Mouse (Mus musculus): ENCODE results near the gene Eml6. TPM values are rescaled to one million over a fixed set of nuclear protein-coding genes. Genes with fewer than 3 reads are reported as not detected.

The Eml6 gene
- polyA plus RNA-seq, 1 experiment from 2014 or later: 0.25 TPM

- WGBS: 88% methylated on average over 7 of the region's 7 CpGs
- H3K9ac ChIP-seq: no peak overlapping the region
Observed at GRCm38 (mm10) chr11:29714114-29714513, 311.7 kb downstream of the Eml6 start.

GRCm38 (mm10) chr11:29709512-29709911, 316.3 kb downstream of the Eml6 start:
- peak; percentile 22 for DNase-seq

More at GRCm38 (mm10) chr11:29714114-29714513, 311.7 kb downstream of the Eml6 start:
- no peak for TF ChIP-seq CTCF (IDR thresholded peaks at IDR 0.05; ENCODE audit: low read depth)
- no peak overlapping the region for H3K27ac ChIP-seq (ENCODE audit: low read depth)
- H3K4me2 ChIP-seq: no peak overlapping the region
- ATAC-seq (ENCODE audit: insufficient read depth) (no peak), DNase-seq (no peak)
- no peaks in the 10 kb centered on the region for H3K27me3 ChIP-seq (ENCODE audit: insufficient read depth, low read length)
- H3K9me3 ChIP-seq (ENCODE audit: low read depth, low read length): no peaks in the 10 kb centered on the region
- peaks cover 4% of the 10 kb centered on the region for H3K4me1 ChIP-seq (ENCODE audit: insufficient read depth)
- H3K36me3 ChIP-seq (ENCODE audit: insufficient read depth): no peaks in the 10 kb centered on the region
- no peak overlapping the region for H3K4me3 ChIP-seq (ENCODE audit: low read depth, low read length)

GRCm38 (mm10) chr11:29706845-29707244, 319.0 kb downstream of the Eml6 start:
- no peak overlapping the region for H3K4me3 ChIP-seq (ENCODE audit: low read depth, low read length)
- peaks cover 19% of the 10 kb centered on the region; the same call in 1 of the 2 replicates for H3K36me3 ChIP-seq (ENCODE audit: insufficient read depth)
- WGBS: 85% methylated on average over 4 of the region's 4 CpGs
- no peaks in the 10 kb centered on the region for H3K9me3 ChIP-seq (ENCODE audit: low read depth, low read length)
- H3K4me1 ChIP-seq (ENCODE audit: insufficient read depth): no peaks in the 10 kb centered on the region
- no peak for TF ChIP-seq CTCF (IDR thresholded peaks at IDR 0.05; ENCODE audit: low read depth)
- no peak overlapping the region for H3K27ac ChIP-seq (ENCODE audit: low read depth)
- no peak overlapping the region for H3K9ac ChIP-seq
- ATAC-seq (ENCODE audit: insufficient read depth): no peak
- no peaks in the 10 kb centered on the region for H3K27me3 ChIP-seq (ENCODE audit: insufficient read depth, low read length)
- H3K4me2 ChIP-seq: no peak overlapping the region
- no peak for DNase-seq

More at GRCm38 (mm10) chr11:29709512-29709911, 316.3 kb downstream of the Eml6 start:
- Histone ChIP-seq H3K27me3 (ENCODE audit: insufficient read depth, low read length) (no peaks in the 10 kb centered on the region), H3K4me2 (no peak overlapping the region), H3K4me1 (ENCODE audit: insufficient read depth) (no peaks in the 10 kb centered on the region), H3K4me3 (ENCODE audit: low read depth, low read length) (no peak overlapping the region), H3K9me3 (ENCODE audit: low read depth, low read length) (no peaks in the 10 kb centered on the region), H3K36me3 (ENCODE audit: insufficient read depth) (peaks cover 19% of the 10 kb centered on the region; the same call in 1 of the 2 replicates), H3K9ac (no peak overlapping the region), H3K27ac (ENCODE audit: low read depth) (no peak overlapping the region)
- no peak for ATAC-seq (ENCODE audit: insufficient read depth)
- peak; percentile 23; the same call in 1 of the 2 replicates for TF ChIP-seq CTCF (IDR thresholded peaks at IDR 0.05; ENCODE audit: low read depth)

GRCm38 (mm10) chr11:29705263-29705662, 320.6 kb downstream of the Eml6 start:
- no peaks in the 10 kb centered on the region for H3K4me1 ChIP-seq (ENCODE audit: insufficient read depth)
- no peak overlapping the region for H3K4me3 ChIP-seq (ENCODE audit: low read depth, low read length)
- ATAC-seq (ENCODE audit: insufficient read depth): no peak
- no peaks in the 10 kb centered on the region for H3K27me3 ChIP-seq (ENCODE audit: insufficient read depth, low read length)
- no peak overlapping the region for H3K9ac ChIP-seq
- no peak overlapping the region for H3K4me2 ChIP-seq
- DNase-seq: no peak
- no peak for TF ChIP-seq CTCF (IDR thresholded peaks at IDR 0.05; ENCODE audit: low read depth)
- H3K36me3 ChIP-seq (ENCODE audit: insufficient read depth): peaks cover 19% of the 10 kb centered on the region; the same call in 1 of the 2 replicates
- H3K27ac ChIP-seq (ENCODE audit: low read depth): no peak overlapping the region
- no peaks in the 10 kb centered on the region for H3K9me3 ChIP-seq (ENCODE audit: low read depth, low read length)

GRCm38 (mm10) chr11:29702721-29703120, 323.1 kb downstream of the Eml6 start:
- H3K27ac ChIP-seq (ENCODE audit: low read depth): no peak overlapping the region
- no peak overlapping the region for H3K4me2 ChIP-seq
- H3K36me3 ChIP-seq (ENCODE audit: insufficient read depth): peaks cover 12% of the 10 kb centered on the region; the same call in 1 of the 2 replicates
- 72% methylated on average over 3 of the region's 3 CpGs for WGBS
- H3K4me1 ChIP-seq (ENCODE audit: insufficient read depth): no peaks in the 10 kb centered on the region
- no peaks in the 10 kb centered on the region for H3K27me3 ChIP-seq (ENCODE audit: insufficient read depth, low read length)
- H3K9me3 ChIP-seq (ENCODE audit: low read depth, low read length): no peaks in the 10 kb centered on the region
- DNase-seq (no peak), ATAC-seq (ENCODE audit: insufficient read depth) (no peak)
- H3K9ac ChIP-seq: no peak overlapping the region
- no peak for TF ChIP-seq CTCF (IDR thresholded peaks at IDR 0.05; ENCODE audit: low read depth)
- H3K4me3 ChIP-seq (ENCODE audit: low read depth, low read length): no peak overlapping the region

- 0 out of 2 replicates have a peak, but pooled peaks cover 6% of the 10 kb centered on the region for H3K36me3 ChIP-seq (ENCODE audit: insufficient read depth)
- H3K27ac ChIP-seq (ENCODE audit: low read depth): no peak overlapping the region
- no peak overlapping the region for H3K9ac ChIP-seq
- ATAC-seq (ENCODE audit: insufficient read depth) (no peak), DNase-seq (no peak)
- H3K4me2 ChIP-seq: peak overlapping the region; percentile 40; the same call in 1 of the 2 replicates
- no peaks in the 10 kb centered on the region for H3K4me1 ChIP-seq (ENCODE audit: insufficient read depth)
- H3K4me3 ChIP-seq (ENCODE audit: low read depth, low read length): peak overlapping the region; percentile 96; the same call in 1 of the 2 replicates
- no peak for TF ChIP-seq CTCF (IDR thresholded peaks at IDR 0.05; ENCODE audit: low read depth)
- H3K27me3 ChIP-seq (ENCODE audit: insufficient read depth, low read length): no peaks in the 10 kb centered on the region
- no peaks in the 10 kb centered on the region for H3K9me3 ChIP-seq (ENCODE audit: low read depth, low read length)
Observed at GRCm38 (mm10) chr11:29694754-29695153, 331.1 kb downstream of the Eml6 start.

GRCm38 (mm10) chr11:29693576-29694410, 332.0 kb downstream of the Eml6 start:
- peak; percentile 92 for ATAC-seq (ENCODE audit: insufficient read depth)
- Histone ChIP-seq H3K4me2 (peak overlapping the region; percentile 69), H3K36me3 (ENCODE audit: insufficient read depth) (0 out of 2 replicates have a peak, but pooled peaks cover 6% of the 10 kb centered on the region), H3K9ac (peak overlapping the region; percentile 95), H3K27ac (ENCODE audit: low read depth) (peak overlapping the region; percentile 99), H3K27me3 (ENCODE audit: insufficient read depth, low read length) (no peaks in the 10 kb centered on the region), H3K4me1 (ENCODE audit: insufficient read depth) (no peaks in the 10 kb centered on the region), H3K4me3 (ENCODE audit: low read depth, low read length) (peak overlapping the region; percentile 96), H3K9me3 (ENCODE audit: low read depth, low read length) (no peaks in the 10 kb centered on the region)
- WGBS: under 1% methylated on average over 52 of the region's 53 CpGs
- DNase-seq: peak; percentile 94
- peak; percentile 77 for TF ChIP-seq CTCF (IDR thresholded peaks at IDR 0.05; ENCODE audit: low read depth)

Other genes starting within 250 kb of the Eml6 start
- 0.05 and 0.07 TPM in 2 replicates for gene 4931440F15Rik, start 200.4 kb downstream of the Eml6 start, polyA plus RNA-seq (2014; fragmentation: Nextera tagmentation; extraction: Ambion mirVana)
- 164 and 168 TPM in 2 replicates for gene Sptbn1, start 242.1 kb upstream of the Eml6 start, polyA plus RNA-seq (2014; fragmentation: Nextera tagmentation; extraction: Ambion mirVana)

Measured in lung, embryonic 14.5 days (tissue).